Mouse (Mus musculus): Measurements from ENCODE around the gene Ptprr.
A peak's percentile ranks its signal among the peaks of the same experiment; 100 is the strongest.

The Ptprr gene

GRCm38 (mm10) chr10:116266561-116267433, 248.8 kb downstream of the Ptprr start:
- DNase-seq (ENCODE audit: low spot score in 2 of 2) = peak in 1 of 2 experiments; percentile 23

- no peak for DNase-seq (ENCODE audit: low spot score in 2 of 2)
Measured at GRCm38 (mm10) chr10:116267434-116267822, 249.4 kb downstream of the Ptprr start.

- no peak for DNase-seq (ENCODE audit: low spot score in 2 of 2)
Measured at GRCm38 (mm10) chr10:116268343-116268742, 250.3 kb downstream of the Ptprr start.

GRCm38 (mm10) chr10:116270646-116271469, 252.8 kb downstream of the Ptprr start:
- DNase-seq (ENCODE audit: low spot score in 2 of 2) = no peak

- no peak for DNase-seq (ENCODE audit: low spot score in 2 of 2)
Measured at GRCm38 (mm10) chr10:116271470-116271915, 253.5 kb downstream of the Ptprr start.

DNA sequence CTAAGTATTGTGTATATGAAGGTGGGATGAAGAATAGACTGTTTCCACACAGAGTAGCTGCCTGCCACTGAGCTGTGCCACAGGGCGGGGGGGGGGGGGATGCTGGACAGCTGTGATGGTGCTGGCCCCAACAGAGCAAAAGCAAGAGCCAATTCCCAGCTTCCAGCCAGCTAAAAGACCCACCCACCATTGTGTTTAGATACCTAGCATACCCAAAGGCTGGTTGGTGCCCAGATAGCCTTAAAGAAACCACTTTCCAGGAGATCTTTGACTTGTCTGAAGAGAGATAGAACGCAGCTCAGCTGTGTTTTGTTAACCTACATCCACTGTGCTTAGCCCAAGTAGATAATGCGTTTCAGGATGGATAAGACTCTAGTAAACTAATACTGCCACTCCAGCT, 254.1 kb downstream of the Ptprr start:
- DNase-seq (ENCODE audit: low spot score in 2 of 2) = no peak

- DNase-seq (ENCODE audit: low spot score in 2 of 2) = no peak
Measured at GRCm38 (mm10) chr10:116275280-116275679, 257.3 kb downstream of the Ptprr start, which contains the start of gene Ptprb. Gene Ptprb (plus strand): TSS chr10:116275523.

DNA sequence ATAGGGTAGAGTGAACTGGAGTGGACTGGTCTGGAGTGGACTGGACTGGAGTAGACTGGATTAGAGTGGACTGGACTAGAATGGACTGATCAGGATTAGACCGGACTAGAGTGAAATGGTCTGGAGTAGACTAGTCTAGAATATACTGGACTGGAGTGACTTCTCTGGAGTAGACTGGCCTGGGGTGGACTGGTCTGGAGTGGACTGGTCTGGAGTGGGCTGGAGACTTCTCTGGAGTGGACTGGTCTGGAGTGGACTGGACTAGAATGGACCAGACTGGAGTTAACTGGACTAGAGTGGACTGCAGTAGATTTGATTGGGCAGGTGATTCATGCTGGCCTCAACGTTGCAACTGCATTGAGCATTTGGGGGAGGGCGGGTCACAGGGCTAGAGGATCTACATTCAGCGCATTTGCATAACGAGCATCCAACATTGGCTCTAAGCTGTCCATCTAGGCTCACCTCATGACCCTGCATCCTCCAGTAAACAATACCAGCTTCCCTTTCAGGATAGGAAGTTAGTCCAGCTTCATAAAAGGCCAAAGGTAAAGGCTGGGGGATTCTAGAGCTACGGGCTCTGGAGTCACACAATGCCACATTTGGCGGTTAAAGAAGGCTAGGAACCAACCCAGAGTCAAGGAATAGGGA, 268.8 kb downstream of the Ptprr start:
- DNase-seq (ENCODE audit: low spot score in 2 of 2) = no peak

GRCm38 (mm10) chr10:116288130-116288529, 270.1 kb downstream of the Ptprr start:
- no peak for DNase-seq (ENCODE audit: low spot score in 2 of 2)

DNA sequence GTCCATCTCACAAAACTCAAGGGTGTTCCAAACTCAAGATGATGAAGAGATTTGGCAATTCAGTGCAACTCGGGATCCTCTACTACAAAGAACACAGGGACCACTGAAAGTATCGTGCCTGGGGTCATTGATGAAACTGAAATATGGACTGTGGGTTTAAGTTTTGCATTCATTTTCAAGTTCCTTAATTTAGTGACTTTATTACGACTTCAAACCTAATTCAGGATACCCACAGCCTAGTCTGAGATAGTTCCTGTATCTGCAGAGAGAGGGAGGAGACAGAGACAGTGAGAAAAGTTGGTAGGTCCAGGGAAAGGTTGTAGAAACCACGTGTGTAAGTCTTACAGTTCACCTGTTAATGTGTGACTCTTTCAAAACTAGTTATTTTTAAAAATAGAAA, 272.5 kb downstream of the Ptprr start:
- DNase-seq (ENCODE audit: low spot score in 2 of 2) = no peak

DNA sequence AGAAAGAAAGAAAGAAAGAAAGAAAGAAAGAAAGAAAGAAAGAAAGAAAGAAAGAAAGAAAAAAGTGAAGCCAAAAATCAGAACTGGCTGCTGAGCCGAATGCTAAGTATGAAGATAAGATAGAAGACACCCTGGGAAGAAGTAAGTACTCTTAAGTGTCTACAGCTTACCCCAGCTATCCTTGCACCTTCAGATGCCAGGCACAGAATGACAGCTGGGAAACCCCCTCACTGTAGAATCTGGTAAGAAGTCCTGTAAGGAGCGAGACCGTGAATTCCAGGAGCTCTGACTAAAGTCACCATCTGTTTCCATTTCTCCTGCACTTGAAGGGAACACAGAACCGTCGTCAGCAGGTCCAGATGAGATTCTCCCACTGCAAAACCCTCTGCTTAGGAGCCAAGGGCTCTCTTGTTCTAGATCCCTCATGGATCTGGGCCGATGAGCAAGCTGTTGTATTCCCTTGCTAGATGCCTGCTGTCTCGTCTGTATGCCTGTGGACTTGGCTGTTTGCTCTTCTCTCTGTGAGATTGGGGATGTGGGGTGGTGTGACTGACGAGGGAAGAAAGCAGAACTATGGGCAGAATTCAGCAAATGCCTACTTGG, 273.2 kb downstream of the Ptprr start:
- peak; percentile 60 to 78 for DNase-seq (ENCODE audit: low spot score in 2 of 2)

- DNase-seq (ENCODE audit: low spot score in 2 of 2) = no peak
Measured at GRCm38 (mm10) chr10:116296439-116296838, 278.4 kb downstream of the Ptprr start.

DNA sequence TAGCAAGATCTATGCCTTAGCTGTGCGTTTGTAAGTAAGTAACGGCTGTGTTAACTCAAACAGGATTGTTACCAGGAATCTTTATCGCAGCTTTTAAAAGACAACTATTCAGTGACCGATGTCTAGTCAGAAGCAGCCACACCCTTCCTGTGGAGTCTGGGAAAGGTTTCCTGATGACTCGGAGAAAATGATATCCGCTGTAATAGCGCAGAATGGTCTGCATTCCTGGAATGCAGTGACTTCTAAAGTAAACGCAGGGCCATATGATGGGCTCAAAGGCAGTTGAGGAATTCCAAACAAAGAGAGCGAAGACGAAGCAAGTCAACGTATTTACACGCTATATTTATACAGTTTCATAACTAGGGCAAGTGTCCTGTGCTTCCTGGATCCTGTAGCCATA, 279.8 kb downstream of the Ptprr start:
- DNase-seq (ENCODE audit: low spot score in 2 of 2) = no peak

DNA sequence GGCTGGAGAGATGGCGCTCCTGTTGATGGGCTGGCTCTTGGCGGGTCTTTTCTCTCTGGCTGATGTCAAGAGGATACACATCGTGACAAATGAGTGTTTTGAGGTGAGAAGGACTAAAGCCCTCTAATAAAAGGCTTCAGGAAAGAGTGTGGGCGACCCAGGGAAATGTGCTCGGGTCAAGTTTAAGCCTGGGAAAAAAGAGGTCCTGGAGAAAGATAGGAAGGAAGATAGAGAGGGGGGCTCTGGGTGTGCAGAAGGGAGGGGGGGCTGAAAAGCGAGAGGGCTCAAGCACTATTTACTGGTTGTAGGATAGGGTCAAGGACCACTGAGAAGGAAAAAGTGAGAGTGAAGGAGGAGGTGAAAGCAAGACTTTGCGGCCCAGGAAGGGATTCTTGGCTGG, 282.8 kb downstream of the Ptprr start:
- DNase-seq (ENCODE audit: low spot score in 2 of 2) = no peak

GRCm38 (mm10) chr10:116301258-116301657, 283.2 kb downstream of the Ptprr start:
- DNase-seq (ENCODE audit: low spot score in 2 of 2) = no peak

GRCm38 (mm10) chr10:116304355-116304754, 286.3 kb downstream of the Ptprr start:
- no peak for DNase-seq (ENCODE audit: low spot score in 2 of 2)

DNA sequence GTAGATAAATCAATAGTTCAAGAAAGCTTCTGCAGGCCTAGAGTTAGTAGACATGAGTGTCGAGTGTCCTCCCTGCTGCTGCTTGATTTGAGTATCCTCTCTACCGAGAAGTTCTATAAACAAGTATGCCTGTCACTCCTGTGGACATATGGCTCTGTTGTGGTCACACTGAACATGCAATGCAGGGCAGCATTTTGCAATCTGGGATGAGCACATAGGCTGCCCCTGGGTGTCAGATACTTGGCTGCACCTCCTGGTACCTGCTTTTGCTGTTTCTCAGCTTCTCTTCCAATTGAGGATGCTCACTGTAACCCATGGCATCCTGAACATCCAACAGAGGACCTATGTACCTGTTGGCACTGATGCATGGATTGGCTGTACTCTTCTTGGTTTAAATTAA, 291.4 kb downstream of the Ptprr start:
- DNase-seq (ENCODE audit: low spot score in 2 of 2) = no peak

GRCm38 (mm10) chr10:116310516-116311210, 292.6 kb downstream of the Ptprr start:
- DNase-seq (ENCODE audit: low spot score in 2 of 2) = no peak

DNA sequence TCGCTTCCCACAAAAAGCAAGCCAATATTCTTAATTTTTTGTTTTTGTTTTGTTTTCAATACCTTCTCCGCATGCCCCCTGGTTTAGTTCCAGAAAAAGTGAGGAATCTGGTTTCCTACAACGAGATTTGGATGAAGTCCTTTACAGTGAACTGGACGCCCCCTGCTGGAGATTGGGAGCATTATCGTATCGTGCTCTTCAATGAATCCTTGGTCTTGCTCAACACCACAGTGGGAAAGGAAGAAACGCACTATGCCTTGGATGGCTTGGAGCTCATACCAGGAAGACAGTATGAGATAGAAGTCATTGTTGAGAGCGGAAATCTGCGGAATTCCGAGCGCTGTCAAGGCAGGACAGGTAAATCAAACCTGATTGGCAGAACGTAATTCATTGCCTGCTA, 301.2 kb downstream of the Ptprr start:
- peak; percentile 64 to 76 for DNase-seq (ENCODE audit: low spot score in 2 of 2)
